Mouse (Mus musculus) forebrain, embryonic 15.5 days (tissue): ENCODE measurements around the gene Fam184b. TPM values are rescaled to one million over a fixed set of nuclear protein-coding genes. Genes with fewer than 3 reads are reported as not detected.

ENCODE experiments used
- ATAC-seq: fragments of 200-750 bp; cut with Nextera tagmentation; replicated peaks from 2 replicates; pipeline ENCODE4 v1.8.0; 2017; ENCODE audit warnings: mild to moderate bottlenecking, moderate TSS enrichment, moderate library complexity
- H3K27ac ChIP-seq: fragments of 300-500 bp; sonication (generic); replicated peaks from 2 replicates; pipeline ENCODE4 v1.5.1; 2015; ENCODE audit warnings: mild to moderate bottlenecking, inconsistent platforms
- H3K27me3 ChIP-seq: fragments of 300-500 bp; sonication (generic); 2 replicates; pipeline ENCODE4 v1.6.1; 2015; ENCODE audit warnings: inconsistent platforms
- H3K36me3 ChIP-seq: fragments of 300-500 bp; sonication (generic); 2 replicates; pipeline ENCODE4 v1.6.1; 2015; ENCODE audit warnings: mild to moderate bottlenecking, inconsistent platforms
- H3K4me1 ChIP-seq: fragments of 300-500 bp; sonication (generic); 2 replicates; pipeline ENCODE4 v1.6.1; 2015; ENCODE audit warnings: inconsistent platforms
- H3K4me2 ChIP-seq: fragments of 300-500 bp; sonication (generic); replicated peaks from 2 replicates; pipeline ENCODE4 v1.6.1; 2015; ENCODE audit warnings: mild to moderate bottlenecking, inconsistent platforms
- H3K4me3 ChIP-seq: fragments of 300-500 bp; sonication (generic); 2 replicates; pipeline ENCODE4 v1.5.1; 2015; ENCODE audit warnings: mild to moderate bottlenecking, inconsistent platforms
- H3K9ac ChIP-seq: fragments of 300-500 bp; sonication (generic); replicated peaks from 2 replicates; pipeline ENCODE4 v1.6.1; 2015; ENCODE audit warnings: mild to moderate bottlenecking, inconsistent platforms
- H3K9me3 ChIP-seq: fragments of 300-500 bp; sonication (generic); 2 replicates; pipeline ENCODE4 v1.6.1; 2016; ENCODE audit warnings: inconsistent platforms
- WGBS: fragments of 180-500 bp; shearing (Covaris S2); methylation state at CpG from one replicate; pipeline ENCODE4 v1.1.7; 2015; ENCODE audit warnings: mixed read lengths; 5-methylcytosine and 5-hydroxymethylcytosine counted together
- polyA plus RNA-seq: library from polyadenylated mRNA; unstranded; fragments of >200 nt; fragmentation: Nextera tagmentation; extraction: Ambion mirVana; gene quantifications from 2 replicates; pipeline ENCODE4 v1.2.1, GENCODE M21; 2015

Fam184b gene
- polyA plus RNA-seq, 1 experiment from 2014 or later, result 4.2 TPM

- Histone ChIP-seq H3K4me1 (peaks cover 11% of the 10 kb centered on the region), H3K36me3 (0 out of 2 replicates have a peak, but pooled peaks cover 5% of the 10 kb centered on the region), H3K9me3 (no peaks in the 10 kb centered on the region), H3K9ac (no peak overlapping the region), H3K27me3 (no peaks in the 10 kb centered on the region), H3K4me2 (no peak overlapping the region), H3K27ac (no peak overlapping the region), H3K4me3 (no peak overlapping the region)
- no peak for ATAC-seq
- 95% methylated on average over 5 of the region's 5 CpGs for WGBS
Measured at GRCm38 (mm10) chr5:45497564-45497963, 141.8 kb downstream of the Fam184b start.

GRCm38 (mm10) chr5:45496930-45497550 lies 142.4 kb downstream of the Fam184b start:
- WGBS, result 80% methylated on average over 12 of the region's 12 CpGs
- Histone ChIP-seq H3K27ac (no peak overlapping the region), H3K9me3 (no peaks in the 10 kb centered on the region), H3K4me3 (no peak overlapping the region), H3K9ac (no peak overlapping the region), H3K4me1 (peaks cover 13% of the 10 kb centered on the region), H3K27me3 (no peaks in the 10 kb centered on the region), H3K4me2 (no peak overlapping the region), H3K36me3 (0 out of 2 replicates have a peak, but pooled peaks cover 5% of the 10 kb centered on the region)
- no peak for ATAC-seq

GRCm38 (mm10) chr5:45496479-45496878 lies 142.9 kb downstream of the Fam184b start:
- H3K4me3 ChIP-seq, result no peak overlapping the region

DNA sequence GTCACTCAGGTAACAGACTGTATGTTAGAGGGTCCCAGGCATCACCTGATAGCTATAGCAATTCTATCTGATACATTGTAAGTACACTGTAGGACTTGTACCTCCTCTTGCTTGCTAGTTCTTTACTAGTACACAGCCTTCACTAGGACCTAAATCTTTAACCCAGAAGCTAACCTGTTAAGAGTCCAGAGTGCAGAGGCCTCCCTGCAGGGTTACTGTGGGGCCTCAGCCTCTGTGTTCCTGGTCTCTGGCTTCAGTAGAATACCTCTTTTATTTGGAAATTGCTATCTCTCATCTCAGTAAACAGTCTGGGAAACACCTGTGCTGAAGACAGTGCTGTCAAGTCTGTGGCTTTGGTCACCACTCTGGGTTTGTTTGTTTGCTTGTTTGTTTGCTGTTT lies 143.4 kb downstream of the Fam184b start:
- no peaks in the 10 kb centered on the region for H3K27me3 ChIP-seq
- H3K4me1 ChIP-seq, result peaks cover 13% of the 10 kb centered on the region
- no peak for ATAC-seq
- H3K4me3 ChIP-seq, result no peak overlapping the region
- H3K9ac ChIP-seq, result no peak overlapping the region
- no peak overlapping the region for H3K27ac ChIP-seq
- H3K36me3 ChIP-seq, result 0 out of 2 replicates have a peak, but pooled peaks cover 5% of the 10 kb centered on the region
- H3K9me3 ChIP-seq, result no peaks in the 10 kb centered on the region
- no peak overlapping the region for H3K4me2 ChIP-seq

More at GRCm38 (mm10) chr5:45496479-45496878, 142.9 kb downstream of the Fam184b start:
- Histone ChIP-seq H3K9me3 (no peaks in the 10 kb centered on the region), H3K4me2 (no peak overlapping the region), H3K27me3 (no peaks in the 10 kb centered on the region), H3K27ac (no peak overlapping the region), H3K36me3 (0 out of 2 replicates have a peak, but pooled peaks cover 5% of the 10 kb centered on the region), H3K9ac (no peak overlapping the region), H3K4me1 (peaks cover 13% of the 10 kb centered on the region)
- 93% methylated on average over 4 of the region's 4 CpGs for WGBS
- ATAC-seq, result no peak

GRCm38 (mm10) chr5:45495429-45495975 lies 143.9 kb downstream of the Fam184b start:
- Histone ChIP-seq H3K27ac (no peak overlapping the region), H3K9me3 (no peaks in the 10 kb centered on the region), H3K4me1 (peaks cover 13% of the 10 kb centered on the region), H3K36me3 (0 out of 2 replicates have a peak, but pooled peaks cover 5% of the 10 kb centered on the region), H3K4me3 (no peak overlapping the region), H3K4me2 (no peak overlapping the region), H3K27me3 (no peaks in the 10 kb centered on the region), H3K9ac (no peak overlapping the region)
- WGBS, result 91% methylated on average over 3 of the region's 3 CpGs
- ATAC-seq, result no peak

- H3K27me3 ChIP-seq, result no peaks in the 10 kb centered on the region
- ATAC-seq, result no peak
- peaks cover 13% of the 10 kb centered on the region for H3K4me1 ChIP-seq
- H3K9ac ChIP-seq, result peak overlapping the region; percentile 66
- H3K4me3 ChIP-seq, result peak overlapping the region; percentile 58
- no peak overlapping the region for H3K27ac ChIP-seq
- H3K4me2 ChIP-seq, result peak overlapping the region; percentile 76
- H3K36me3 ChIP-seq, result 0 out of 2 replicates have a peak, but pooled peaks cover 5% of the 10 kb centered on the region
- WGBS, result 72% methylated on average over 9 of the region's 9 CpGs
- no peaks in the 10 kb centered on the region for H3K9me3 ChIP-seq
Measured at GRCm38 (mm10) chr5:45494093-45494755, 145.2 kb downstream of the Fam184b start.

DNA sequence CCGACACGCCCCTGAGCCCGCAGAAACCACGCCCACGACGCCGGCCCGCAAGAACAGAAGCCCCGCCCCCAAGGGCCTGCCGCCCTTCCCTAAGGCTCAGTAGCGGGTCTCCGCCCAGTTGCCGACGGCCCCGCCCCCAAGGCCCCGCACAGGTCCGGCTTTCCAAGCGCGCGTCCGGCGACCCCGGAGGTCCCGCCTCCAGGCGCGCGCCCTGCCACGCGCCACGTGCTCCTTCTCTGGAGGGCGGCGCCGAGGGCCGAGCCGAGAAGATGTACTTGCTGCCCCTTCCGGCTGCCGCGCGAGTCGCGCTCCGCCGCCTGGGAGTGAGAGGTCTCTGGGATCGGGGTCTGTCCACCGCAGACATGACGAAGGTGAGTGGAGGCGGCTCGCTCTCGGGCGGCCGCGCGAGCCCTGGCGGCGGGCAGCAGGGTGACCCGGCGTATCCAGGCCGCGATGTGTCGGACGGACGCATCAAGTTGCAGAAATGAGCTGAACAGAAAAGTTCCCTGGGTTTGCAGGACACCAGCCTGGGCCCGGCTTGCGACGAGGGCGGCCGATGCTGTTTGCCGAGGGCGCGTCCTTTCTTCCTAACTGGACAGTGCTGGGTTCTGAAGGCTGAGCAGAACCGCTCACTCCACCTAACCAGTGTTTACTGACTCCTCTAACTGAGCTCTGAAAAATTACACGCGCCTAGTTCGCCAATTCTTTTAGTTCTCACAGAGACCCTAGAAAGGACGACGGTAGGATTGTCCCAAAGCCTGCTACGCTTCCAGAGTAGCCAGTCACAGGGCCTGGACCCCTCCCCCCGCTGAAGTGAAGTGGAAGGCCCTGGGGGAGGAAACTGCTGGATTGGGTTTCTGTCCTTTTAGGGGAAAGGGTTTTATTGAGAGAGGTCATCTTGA lies 146.0 kb downstream of the Fam184b start, which contains the start of gene Lap3:
Gene Lap3, plus strand, starts transcription at position 184 of the 902 bp plus-strand sequence.
- H3K9me3 ChIP-seq, result no peaks in the 10 kb centered on the region
- no peaks in the 10 kb centered on the region for H3K36me3 ChIP-seq
- under 1% methylated on average over 78 of the region's 78 CpGs for WGBS
- H3K4me3 ChIP-seq, result peak within 1 kb of the TSS; percentile 58
- peak within 1 kb of the TSS; percentile 76 for H3K4me2 ChIP-seq
- H3K4me1 ChIP-seq, result peaks cover 13% of the 10 kb centered on the region
- peak within 1 kb of the TSS; percentile 66 for H3K9ac ChIP-seq
- no peaks in the 10 kb centered on the region for H3K27me3 ChIP-seq
- peak within 1 kb of the TSS; percentile 24; the same call in 1 of the 2 replicates for H3K27ac ChIP-seq
- ATAC-seq, result peak; percentile 94

GRCm38 (mm10) chr5:45491776-45492175 lies 147.6 kb downstream of the Fam184b start:
- ATAC-seq, result no peak
- Histone ChIP-seq H3K4me3 (no peak overlapping the region), H3K27me3 (no peaks in the 10 kb centered on the region), H3K4me2 (no peak overlapping the region), H3K4me1 (peaks cover 13% of the 10 kb centered on the region), H3K36me3 (no peaks in the 10 kb centered on the region), H3K9ac (no peak overlapping the region), H3K9me3 (no peaks in the 10 kb centered on the region), H3K27ac (no peak overlapping the region)
- WGBS, result 48% methylated on average over 4 of the region's 4 CpGs

GRCm38 (mm10) chr5:45483654-45484053 lies 155.8 kb downstream of the Fam184b start:
- H3K4me2 ChIP-seq, result no peak overlapping the region
- H3K4me3 ChIP-seq, result no peak overlapping the region
- H3K27me3 ChIP-seq, result no peaks in the 10 kb centered on the region
- no peaks in the 10 kb centered on the region for H3K36me3 ChIP-seq
- no peak overlapping the region for H3K9ac ChIP-seq
- 85% methylated on average over 1 of the region's 1 CpGs for WGBS
- no peak for ATAC-seq
- no peak overlapping the region for H3K27ac ChIP-seq
- no peaks in the 10 kb centered on the region for H3K9me3 ChIP-seq
- no peaks in the 10 kb centered on the region for H3K4me1 ChIP-seq

DNA sequence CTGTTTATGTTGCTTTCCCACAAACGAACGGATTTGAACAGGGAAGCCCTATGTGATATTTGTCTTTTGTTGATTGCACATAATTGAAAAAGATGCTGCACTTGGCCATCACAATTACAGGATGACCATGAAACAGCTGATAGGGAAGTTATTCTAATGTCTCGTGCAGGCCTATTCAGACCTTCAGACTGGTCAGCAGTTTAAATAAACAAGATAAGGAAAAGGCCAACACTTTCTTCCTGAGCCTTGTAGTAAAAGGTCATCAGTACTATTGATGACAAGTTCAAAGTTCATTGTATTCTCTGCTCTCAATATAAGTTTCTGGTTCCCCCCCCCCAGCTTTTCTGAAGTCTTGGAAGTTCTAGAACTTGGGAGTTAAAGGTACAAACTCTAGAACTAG lies 156.8 kb downstream of the Fam184b start:
- Histone ChIP-seq H3K4me2 (no peak overlapping the region), H3K27me3 (no peaks in the 10 kb centered on the region), H3K9ac (no peak overlapping the region), H3K36me3 (no peaks in the 10 kb centered on the region), H3K4me3 (no peak overlapping the region), H3K4me1 (no peaks in the 10 kb centered on the region), H3K27ac (no peak overlapping the region), H3K9me3 (no peaks in the 10 kb centered on the region)
- no peak for ATAC-seq
- WGBS, result 77% methylated on average over 3 of the region's 3 CpGs

GRCm38 (mm10) chr5:45481125-45481524 lies 158.3 kb downstream of the Fam184b start:
- Histone ChIP-seq H3K4me1 (peaks cover 6% of the 10 kb centered on the region), H3K36me3 (no peaks in the 10 kb centered on the region), H3K4me2 (no peak overlapping the region), H3K9ac (no peak overlapping the region), H3K9me3 (no peaks in the 10 kb centered on the region), H3K27me3 (no peaks in the 10 kb centered on the region), H3K4me3 (no peak overlapping the region), H3K27ac (no peak overlapping the region)
- no peak for ATAC-seq
- 93% methylated on average over 2 of the region's 2 CpGs for WGBS
